Mouse (Mus musculus): ENCODE data around the gene Ankrd52.
A peak's percentile ranks its signal among the peaks of the same experiment; 100 is the strongest.
"Not testable (repeated sequence)": the region's sequence is repeated elsewhere in the genome, so short reads cannot be mapped to it uniquely, and the experiment has no call there.

Ankrd52 gene

GRCm38 (mm10) chr10:128376455-128377211, at the start of gene Ankrd52:
Ankrd52 (plus strand) TSS chr10:128377115.
- DNase-seq = peak; percentile 93 to 94

- no peak for DNase-seq
These were observed 49.3 kb upstream of the Ankrd52 start for GRCm38 (mm10) chr10:128327610-128328009.

GRCm38 (mm10) chr10:128332358-128333249, 44.3 kb upstream of the Ankrd52 start:
- not testable (repeated sequence) for DNase-seq

- peak; percentile 87 to 90 for DNase-seq
These were observed 41.3 kb upstream of the Ankrd52 start for GRCm38 (mm10) chr10:128335582-128335981.

- DNase-seq = no peak
These were observed 40.7 kb upstream of the Ankrd52 start for GRCm38 (mm10) chr10:128336195-128336594.

GRCm38 (mm10) chr10:128336597-128336996, 40.3 kb upstream of the Ankrd52 start:
- no peak for DNase-seq

- peak; percentile 99 for DNase-seq
These were observed 39.4 kb upstream of the Ankrd52 start, which contains the start of gene Cs for GRCm38 (mm10) chr10:128337306-128338181. Cs (plus strand) TSS chr10:128337734.

- no peak for DNase-seq
These were observed 38.5 kb upstream of the Ankrd52 start for GRCm38 (mm10) chr10:128338415-128338814.

GRCm38 (mm10) chr10:128338948-128339347, 38.0 kb upstream of the Ankrd52 start:
- no peak for DNase-seq

GRCm38 (mm10) chr10:128340257-128340656, 36.7 kb upstream of the Ankrd52 start:
- no peak for DNase-seq

GRCm38 (mm10) chr10:128343436-128343835, 33.5 kb upstream of the Ankrd52 start:
- DNase-seq = no peak

- DNase-seq = peak; percentile 60 to 65
These were observed 32.2 kb upstream of the Ankrd52 start for GRCm38 (mm10) chr10:128344568-128345275.

- DNase-seq = no peak
These were observed 29.4 kb upstream of the Ankrd52 start for GRCm38 (mm10) chr10:128347541-128347940.

- peak; percentile 76 to 86 for DNase-seq
These were observed 18.1 kb upstream of the Ankrd52 start for GRCm38 (mm10) chr10:128358796-128359195.

- no peak for DNase-seq
These were observed 17.7 kb upstream of the Ankrd52 start for GRCm38 (mm10) chr10:128359226-128359625.

GRCm38 (mm10) chr10:128361836-128362235, 15.1 kb upstream of the Ankrd52 start:
- no peak for DNase-seq

GRCm38 (mm10) chr10:128362568-128362967, 14.3 kb upstream of the Ankrd52 start:
- peak; percentile 73 to 84 for DNase-seq

- DNase-seq = no peak
These were observed 9.0 kb upstream of the Ankrd52 start for GRCm38 (mm10) chr10:128367899-128368401.

GRCm38 (mm10) chr10:128368402-128369217, 8.3 kb upstream of the Ankrd52 start, which contains the start of gene Coq10a:
Coq10a (minus strand) TSS chr10:128368997.
- DNase-seq = peak; percentile 95 to 97

GRCm38 (mm10) chr10:128369218-128369543, 7.7 kb upstream of the Ankrd52 start:
- DNase-seq = no peak

- DNase-seq = no peak
These were observed 7.3 kb upstream of the Ankrd52 start for GRCm38 (mm10) chr10:128369599-128369998.
